Mouse (Mus musculus) cerebellum, postnatal 14 days (tissue): ENCODE data around the gene Tapbp.

Experiments used
- DNase-seq, 2 experiments: peaks; one replicate each; pipeline ENCODE4 v3.0.0; 2021; ENCODE audit warnings: mixed read lengths in 2 of 2

Tapbp gene

GRCm38 (mm10) chr17:33968927-33969326, 53.2 kb downstream of the Tapbp start:
- peak; percentile 56 to 66 for DNase-seq

GRCm38 (mm10) chr17:33969394-33969793, 53.7 kb downstream of the Tapbp start:
- peak; percentile 12 to 24 for DNase-seq

- no peak for DNase-seq
Observed at GRCm38 (mm10) chr17:33972691-33973090, 57.0 kb downstream of the Tapbp start.

DNA sequence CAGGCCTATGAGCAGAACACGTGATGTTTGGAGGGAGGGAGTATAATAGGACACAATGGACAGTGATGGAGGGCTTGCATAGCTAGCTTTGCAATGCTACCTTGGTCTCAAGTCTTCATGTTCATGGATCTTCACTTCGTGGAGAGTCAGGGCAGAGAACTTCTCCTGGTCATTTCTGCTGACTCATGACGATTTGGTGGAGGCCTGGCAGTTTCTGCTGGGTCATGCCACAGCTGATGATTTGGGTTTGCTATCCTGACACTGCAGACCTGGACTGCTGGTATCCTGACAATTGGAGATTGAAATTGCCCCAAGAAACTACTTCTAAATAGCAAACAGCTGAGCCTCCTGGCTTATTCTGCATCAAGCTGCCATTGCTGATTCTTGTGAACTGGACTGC, 57.9 kb downstream of the Tapbp start:
- no peak for DNase-seq

- no peak for DNase-seq
Observed at GRCm38 (mm10) chr17:33977861-33978557, 62.3 kb downstream of the Tapbp start.

DNA sequence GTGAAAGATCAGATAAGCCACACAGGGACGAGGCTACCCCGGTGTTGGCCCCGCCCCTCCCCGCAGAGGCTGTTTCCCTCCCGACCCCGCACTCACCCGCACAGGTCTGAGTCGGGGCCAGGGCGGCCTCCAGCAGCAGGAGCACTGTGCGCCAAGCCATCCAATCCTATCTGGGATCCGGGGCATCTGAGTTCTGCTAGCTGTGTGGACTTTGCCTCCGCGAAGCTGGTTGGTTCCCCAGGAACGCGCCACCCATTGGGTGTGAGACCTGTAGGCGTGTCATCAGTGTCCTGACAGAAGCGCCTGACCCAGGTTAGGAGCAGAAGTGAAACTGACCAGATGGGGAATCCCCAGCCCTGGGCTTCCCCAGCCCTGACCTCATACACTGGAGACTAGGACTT, 62.9 kb downstream of the Tapbp start:
- DNase-seq = peak; percentile 54 to 68
